Mouse (Mus musculus): ENCODE measurements at regions not wholly inside any gene's neighbourhood (a gene's known extent, or its start where the extent isn't known, plus 50 kb on each side); places are given as distances from the start of the nearest gene placed in this dataset.

GRCm38 (mm10) chr13:102636032-102636431 is 57.3 kb upstream of the Cd180 start:
- no peak for DNase-seq (ENCODE audit: low read depth, low spot score)
- Histone ChIP-seq H3K27me3 (ENCODE audit: control insufficient read depth, insufficient read depth, low read length, poor library complexity, severe bottlenecking) (no peaks in the 10 kb centered on the region), H3K36me3 (ENCODE audit: control insufficient read depth, insufficient read depth, low read length, poor library complexity, severe bottlenecking) (no peaks in the 10 kb centered on the region)

GRCm38 (mm10) chr13:102637059-102637458 is 56.3 kb upstream of the Cd180 start:
- no peaks in the 10 kb centered on the region for H3K36me3 ChIP-seq (ENCODE audit: control insufficient read depth, insufficient read depth, low read length, poor library complexity, severe bottlenecking)
- DNase-seq (ENCODE audit: low read depth, low spot score): no peak
- H3K27me3 ChIP-seq (ENCODE audit: control insufficient read depth, insufficient read depth, low read length, poor library complexity, severe bottlenecking): no peaks in the 10 kb centered on the region

- no peaks in the 10 kb centered on the region for H3K27me3 ChIP-seq (ENCODE audit: control insufficient read depth, insufficient read depth, low read length, poor library complexity, severe bottlenecking)
- no peak for DNase-seq (ENCODE audit: low read depth, low spot score)
- H3K36me3 ChIP-seq (ENCODE audit: control insufficient read depth, insufficient read depth, low read length, poor library complexity, severe bottlenecking): no peaks in the 10 kb centered on the region
These were observed 53.7 kb upstream of the Cd180 start for GRCm38 (mm10) chr13:102639651-102640050.

DNA sequence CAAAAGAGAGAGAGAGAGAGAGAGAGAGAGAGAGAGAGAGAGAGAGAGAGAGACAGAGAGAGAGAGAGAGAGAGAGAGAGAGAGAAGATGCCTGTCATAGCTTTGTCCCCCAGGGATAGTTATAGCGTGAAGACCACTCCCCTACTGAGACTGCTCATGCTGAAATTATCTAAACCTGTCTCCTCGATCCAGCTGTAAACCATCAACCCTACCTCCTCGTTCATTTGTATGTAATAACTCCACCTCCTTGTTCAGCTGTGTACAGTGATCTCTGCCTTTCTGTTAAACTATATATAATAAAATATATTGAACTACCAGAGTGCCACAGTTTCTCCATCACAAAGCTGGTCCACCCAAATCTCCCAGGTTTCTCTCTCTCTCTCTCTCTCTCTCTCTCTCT is 53.2 kb upstream of the Cd180 start:
- DNase-seq (ENCODE audit: low read depth, low spot score): no peak
- no peaks in the 10 kb centered on the region for H3K36me3 ChIP-seq (ENCODE audit: control insufficient read depth, insufficient read depth, low read length, poor library complexity, severe bottlenecking)
- H3K27me3 ChIP-seq (ENCODE audit: control insufficient read depth, insufficient read depth, low read length, poor library complexity, severe bottlenecking): no peaks in the 10 kb centered on the region
